Mouse (Mus musculus): Measurements from ENCODE around the gene Mab21l1.

DNA sequence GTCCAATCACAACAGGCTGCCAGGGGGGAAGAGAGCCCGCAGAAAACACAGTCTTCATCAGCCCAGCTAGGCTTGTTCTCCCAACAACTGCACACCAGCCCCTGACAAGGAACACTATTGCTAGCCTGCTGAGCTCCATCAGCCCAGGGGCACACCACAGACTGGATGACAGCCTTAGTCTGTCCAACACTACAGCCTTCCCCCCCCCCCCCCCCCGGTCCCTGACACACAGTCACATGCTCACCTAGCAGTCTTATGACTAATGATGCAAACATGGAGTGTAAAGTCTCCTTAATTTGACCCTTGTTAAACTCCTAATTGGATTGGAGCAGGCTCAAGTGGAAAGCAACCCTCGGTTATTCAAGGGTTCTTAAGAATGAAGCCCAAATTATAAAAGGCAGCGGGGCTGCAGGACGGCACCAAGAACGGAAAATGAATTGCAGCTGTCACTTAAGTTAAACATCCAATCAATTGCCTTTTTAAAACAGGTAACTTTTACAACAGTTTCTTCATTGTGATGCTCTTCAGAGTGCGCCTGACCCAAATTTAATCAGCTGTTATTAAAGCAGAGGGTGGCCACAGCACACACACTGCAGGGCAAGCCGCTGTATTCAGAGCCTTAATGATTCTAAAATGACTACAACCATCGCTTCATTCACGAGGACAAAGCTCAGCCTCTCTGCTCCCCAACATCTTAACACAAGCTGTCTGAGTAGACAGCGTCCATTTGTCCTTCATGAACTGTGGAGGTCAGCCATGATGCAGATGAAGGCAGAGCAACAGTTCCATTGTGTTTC is 26.3 kb upstream of the Mab21l1 start:
- TF ChIP-seq CTCF (conservative IDR thresholded peaks at IDR 0.05; ENCODE audit: low read length) (no peak), POU5F1 (IDR thresholded peaks at IDR 0.05; ENCODE audit: borderline replicate concordance, low read length) (no peak), NANOG (IDR thresholded peaks at IDR 0.05; ENCODE audit: borderline replicate concordance, low read length) (no peak)

All from E14TG2a.4 (cell line).